Mouse (Mus musculus): Measurements from ENCODE around the gene Fbxo21. TPM values are rescaled to one million over a fixed set of nuclear protein-coding genes. Genes with fewer than 3 reads are reported as not detected.

Gene Fbxo21
- total RNA-seq, 2 experiments from 2014 or later, result 145 to 152 TPM

GRCm38 (mm10) chr5:118047091-118047757 is 70.7 kb downstream of the Fbxo21 start:
- DNase-seq, result no peak

- DNase-seq, result no peak
Observed at GRCm38 (mm10) chr5:118048412-118048811, 71.9 kb downstream of the Fbxo21 start.

- DNase-seq, result no peak
Observed at GRCm38 (mm10) chr5:118048928-118049327, 72.4 kb downstream of the Fbxo21 start.

GRCm38 (mm10) chr5:118050743-118051142 is 74.2 kb downstream of the Fbxo21 start:
- no peak for DNase-seq

GRCm38 (mm10) chr5:118051981-118052662 is 75.6 kb downstream of the Fbxo21 start:
- DNase-seq, result no peak

GRCm38 (mm10) chr5:118053205-118053604 is 76.7 kb downstream of the Fbxo21 start:
- no peak for DNase-seq

GRCm38 (mm10) chr5:118057508-118058111 is 81.1 kb downstream of the Fbxo21 start:
- DNase-seq, result no peak

- no peak for DNase-seq
Observed at GRCm38 (mm10) chr5:118058858-118059257, 82.3 kb downstream of the Fbxo21 start.

- DNase-seq, result no peak
Observed at GRCm38 (mm10) chr5:118059646-118060045, 83.1 kb downstream of the Fbxo21 start.

Other genes starting within 250 kb of the Fbxo21 start
- gene Nos1, start 195.7 kb upstream of the Fbxo21 start, total RNA-seq (2021), result 10 to 100 TPM; 65.0 to 69.8 TPM
- 10 to 100 TPM; 92.5 to 93.1 TPM for gene Tesc, start 51.0 kb downstream of the Fbxo21 start, total RNA-seq (2021)
- gene Fbxw8, start 178.7 kb downstream of the Fbxo21 start, total RNA-seq (2021), result 10 to 100 TPM; 35.2 to 37.7 TPM
- gene Hrk, start 187.9 kb downstream of the Fbxo21 start, total RNA-seq (2021), result 10 to 100 TPM; 38.0 to 40.2 TPM